Mouse (Mus musculus) heart, embryonic 15.5 days (tissue): Measurements from ENCODE around the gene Aff3. TPM values are rescaled to one million over a fixed set of nuclear protein-coding genes. Genes with fewer than 3 reads are reported as not detected.

Source experiments
- ATAC-seq: fragments of 200-750 bp; cut with Nextera tagmentation; replicated peaks from 2 replicates; pipeline ENCODE4 v1.8.0; 2017; ENCODE audit warnings: low read depth, moderate TSS enrichment; ENCODE audit not compliant: insufficient number of reproducible peaks, insufficient read depth, low FRiP score
- H3K27ac ChIP-seq: fragments of 300-500 bp; sonication (generic); 2 replicates; pipeline ENCODE4 v1.5.1; 2015; ENCODE audit warnings: mild to moderate bottlenecking, inconsistent platforms
- H3K27me3 ChIP-seq: fragments of 300-500 bp; sonication (generic); 2 replicates; pipeline ENCODE4 v1.6.1; 2015; ENCODE audit warnings: inconsistent platforms
- H3K36me3 ChIP-seq: fragments of 300-500 bp; sonication (generic); 2 replicates; pipeline ENCODE4 v1.6.1; 2015; ENCODE audit warnings: mild to moderate bottlenecking, inconsistent platforms
- H3K4me1 ChIP-seq: fragments of 300-500 bp; sonication (generic); replicated peaks from 2 replicates; pipeline ENCODE4 v1.6.1; 2015; ENCODE audit warnings: inconsistent platforms
- H3K4me2 ChIP-seq: fragments of 300-500 bp; sonication (generic); 2 replicates; pipeline ENCODE4 v1.6.1; 2015; ENCODE audit warnings: inconsistent platforms, mild to moderate bottlenecking, moderate library complexity
- H3K4me3 ChIP-seq: fragments of 300-500 bp; sonication (generic); 2 replicates; pipeline ENCODE4 v1.5.1; 2015; ENCODE audit warnings: mild to moderate bottlenecking, inconsistent platforms
- H3K9ac ChIP-seq: fragments of 300-500 bp; sonication (generic); 2 replicates; pipeline ENCODE4 v1.6.1; 2015; ENCODE audit warnings: mild to moderate bottlenecking, inconsistent platforms
- H3K9me3 ChIP-seq: fragments of 300-500 bp; sonication (generic); replicated peaks from 2 replicates; pipeline ENCODE4 v1.6.1; 2016; ENCODE audit warnings: inconsistent platforms
- WGBS: fragments of 180-500 bp; shearing (Covaris S2); methylation state at CpG from one replicate; pipeline ENCODE4 v1.1.7; 2015; ENCODE audit warnings: mixed read lengths; 5-methylcytosine and 5-hydroxymethylcytosine counted together
- polyA plus RNA-seq: library from polyadenylated mRNA; unstranded; fragments of >200 nt; fragmentation: Nextera tagmentation; extraction: Ambion mirVana; gene quantifications from 2 replicates; pipeline ENCODE4 v1.2.1, GENCODE M21; 2015

Aff3 gene
- polyA plus RNA-seq, 1 experiment from 2014 or later = 2.2 TPM

- H3K27ac ChIP-seq = no peak overlapping the region
- no peak overlapping the region for H3K9ac ChIP-seq
- no peaks in the 10 kb centered on the region for H3K27me3 ChIP-seq
- H3K36me3 ChIP-seq = no peaks in the 10 kb centered on the region
- no peaks in the 10 kb centered on the region for H3K4me1 ChIP-seq
- no peaks in the 10 kb centered on the region for H3K9me3 ChIP-seq
- H3K4me3 ChIP-seq = no peak overlapping the region
- no peak overlapping the region for H3K4me2 ChIP-seq
- ATAC-seq = no peak
- 68% methylated on average over 4 of the region's 4 CpGs for WGBS
Measured at GRCm38 (mm10) chr1:38347346-38347745, 317.4 kb downstream of the Aff3 start.

DNA sequence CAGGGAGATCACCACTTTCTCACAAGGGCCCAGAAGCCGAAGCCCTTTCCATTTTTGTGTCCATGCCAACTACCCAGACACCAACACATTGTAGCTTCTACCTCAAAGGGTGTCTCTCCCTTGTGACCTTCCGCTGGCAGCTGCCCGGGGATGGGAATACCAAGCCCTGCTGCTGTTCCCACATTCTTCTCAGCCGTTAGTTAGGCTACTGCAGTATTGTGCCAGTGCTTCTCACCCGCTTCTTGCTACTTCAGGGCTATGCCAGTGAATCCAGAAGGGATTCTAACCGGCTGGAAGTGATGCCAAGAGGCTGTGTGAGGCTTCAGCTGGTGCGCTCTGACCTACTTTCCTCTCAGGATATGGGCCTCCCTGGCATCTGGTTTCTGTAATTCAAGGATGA lies 330.5 kb downstream of the Aff3 start:
- WGBS = 61% methylated on average over 7 of the region's 7 CpGs
- no peak for ATAC-seq

DNA sequence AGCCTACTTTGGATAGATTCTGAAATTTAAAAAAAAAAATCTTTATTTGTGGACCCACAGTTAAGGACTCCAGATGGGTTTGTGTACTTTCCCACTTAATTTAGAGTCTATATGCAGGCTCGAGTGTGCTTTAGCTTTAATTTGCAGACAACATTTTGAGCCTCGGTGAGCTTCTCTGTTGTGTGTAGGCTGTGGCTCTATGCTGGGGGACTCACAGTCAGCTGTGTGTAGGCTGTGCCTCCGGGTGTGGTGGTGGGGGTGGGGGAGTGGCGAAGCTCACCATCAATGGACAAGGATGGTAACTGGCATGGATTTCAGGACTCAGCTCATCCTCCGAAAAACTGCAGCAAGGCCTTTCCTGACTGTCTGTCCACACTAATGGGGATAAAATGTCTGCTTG lies 331.8 kb downstream of the Aff3 start:
- H3K4me3 ChIP-seq = no peak overlapping the region
- no peaks in the 10 kb centered on the region for H3K27me3 ChIP-seq
- 85% methylated on average over 5 of the region's 5 CpGs for WGBS
- no peak overlapping the region for H3K27ac ChIP-seq
- H3K9ac ChIP-seq = no peak overlapping the region
- no peak for ATAC-seq
- H3K9me3 ChIP-seq = no peaks in the 10 kb centered on the region
- peaks cover 6% of the 10 kb centered on the region; the same call in 1 of the 2 replicates for H3K4me1 ChIP-seq
- no peak overlapping the region for H3K4me2 ChIP-seq
- H3K36me3 ChIP-seq = no peaks in the 10 kb centered on the region

More for the DNA sequence above, 330.5 kb downstream of the Aff3 start:
- Histone ChIP-seq H3K27ac (no peak overlapping the region), H3K9me3 (no peaks in the 10 kb centered on the region), H3K9ac (no peak overlapping the region), H3K27me3 (no peaks in the 10 kb centered on the region), H3K4me2 (no peak overlapping the region), H3K4me1 (peaks cover 6% of the 10 kb centered on the region; the same call in 1 of the 2 replicates), H3K4me3 (no peak overlapping the region), H3K36me3 (no peaks in the 10 kb centered on the region)

- no peaks in the 10 kb centered on the region for H3K36me3 ChIP-seq
- no peaks in the 10 kb centered on the region for H3K27me3 ChIP-seq
- no peak overlapping the region for H3K9ac ChIP-seq
- H3K9me3 ChIP-seq = no peaks in the 10 kb centered on the region
- peaks cover 12% of the 10 kb centered on the region; the same call in 1 of the 2 replicates for H3K4me1 ChIP-seq
- no peak overlapping the region for H3K27ac ChIP-seq
- 82% methylated on average over 5 of the region's 5 CpGs for WGBS
- no peak overlapping the region for H3K4me3 ChIP-seq
- no peak overlapping the region for H3K4me2 ChIP-seq
- ATAC-seq = no peak
Measured at GRCm38 (mm10) chr1:38324206-38324605, 340.5 kb downstream of the Aff3 start.

DNA sequence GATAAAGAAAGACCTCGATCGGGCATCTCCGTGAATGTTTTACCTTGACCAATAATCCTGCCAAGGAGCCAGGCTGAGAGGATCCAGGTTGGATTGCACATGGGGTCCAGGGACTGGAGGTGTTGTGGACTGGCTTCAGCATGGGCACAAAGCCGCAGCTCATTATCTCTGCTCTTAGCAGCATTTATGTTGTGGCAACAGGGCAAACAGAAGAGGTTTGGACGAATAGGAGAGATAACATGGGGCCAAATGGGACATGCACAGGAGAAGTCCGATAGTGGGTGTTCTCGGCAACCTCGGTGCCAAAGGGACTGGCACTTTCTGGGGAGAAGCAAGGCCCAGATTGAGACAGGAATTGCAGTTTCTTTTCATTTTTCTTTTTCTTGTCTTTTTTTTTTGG lies 342.9 kb downstream of the Aff3 start:
- H3K4me3 ChIP-seq = no peak overlapping the region
- no peak overlapping the region for H3K27ac ChIP-seq
- no peak overlapping the region for H3K9ac ChIP-seq
- ATAC-seq = no peak
- H3K27me3 ChIP-seq = no peaks in the 10 kb centered on the region
- no peaks in the 10 kb centered on the region for H3K9me3 ChIP-seq
- H3K36me3 ChIP-seq = no peaks in the 10 kb centered on the region
- 49% methylated on average over 8 of the region's 8 CpGs for WGBS
- no peak overlapping the region for H3K4me2 ChIP-seq
- H3K4me1 ChIP-seq = peaks cover 12% of the 10 kb centered on the region; the same call in 1 of the 2 replicates

- Histone ChIP-seq H3K4me1 (peaks cover 12% of the 10 kb centered on the region; the same call in 1 of the 2 replicates), H3K4me2 (no peak overlapping the region), H3K27ac (no peak overlapping the region), H3K36me3 (no peaks in the 10 kb centered on the region), H3K4me3 (no peak overlapping the region), H3K9me3 (no peaks in the 10 kb centered on the region), H3K9ac (no peak overlapping the region), H3K27me3 (no peaks in the 10 kb centered on the region)
- WGBS = 79% methylated on average over 2 of the region's 2 CpGs
- ATAC-seq = no peak
Measured at GRCm38 (mm10) chr1:38320971-38321305, 343.8 kb downstream of the Aff3 start.

DNA sequence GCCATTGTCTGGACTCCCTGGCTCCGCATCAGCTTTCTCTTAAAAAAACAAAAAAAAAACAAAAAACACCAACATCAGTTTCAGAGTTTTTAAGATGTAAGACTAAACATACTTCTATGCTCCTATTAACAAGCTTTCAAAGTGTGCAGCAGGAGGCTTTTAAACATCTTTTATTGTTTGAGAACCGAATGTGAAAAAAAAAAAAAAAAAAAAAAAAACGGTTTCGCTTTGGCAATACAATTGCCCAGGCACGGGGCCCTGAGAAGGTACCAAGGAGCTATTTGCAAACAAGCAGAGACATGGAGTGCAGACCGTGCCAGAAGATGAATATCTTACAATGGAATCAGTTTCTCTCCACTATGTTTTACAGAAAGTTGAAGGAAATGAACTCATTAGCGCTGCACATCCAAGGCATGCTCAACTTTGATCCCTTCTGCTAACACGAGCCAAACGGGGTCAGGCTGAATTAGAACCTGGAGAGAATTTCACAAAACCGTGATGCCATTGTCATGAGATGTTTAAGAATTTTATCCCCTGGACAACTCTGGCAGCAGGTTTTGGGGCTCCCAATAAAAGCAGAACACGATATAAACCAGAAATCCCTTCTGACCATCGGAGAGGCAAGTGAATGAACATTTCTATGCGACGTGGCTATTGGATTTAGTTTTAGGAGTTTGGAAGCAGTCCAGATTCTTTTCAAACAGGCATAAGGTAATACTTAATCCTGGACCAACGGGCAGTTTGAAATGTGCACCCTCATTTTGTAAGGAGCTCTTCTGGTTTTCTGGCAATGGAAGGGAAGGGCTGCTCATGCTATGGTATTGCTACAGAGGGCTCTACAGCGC lies 344.4 kb downstream of the Aff3 start:
- H3K27me3 ChIP-seq = no peaks in the 10 kb centered on the region
- ATAC-seq = no peak
- H3K27ac ChIP-seq = no peak overlapping the region
- no peak overlapping the region for H3K4me3 ChIP-seq
- H3K4me2 ChIP-seq = no peak overlapping the region
- H3K9ac ChIP-seq = no peak overlapping the region
- H3K36me3 ChIP-seq = no peaks in the 10 kb centered on the region
- 80% methylated on average over 16 of the region's 16 CpGs for WGBS
- H3K4me1 ChIP-seq = peaks cover 12% of the 10 kb centered on the region; the same call in 1 of the 2 replicates
- H3K9me3 ChIP-seq = no peaks in the 10 kb centered on the region

DNA sequence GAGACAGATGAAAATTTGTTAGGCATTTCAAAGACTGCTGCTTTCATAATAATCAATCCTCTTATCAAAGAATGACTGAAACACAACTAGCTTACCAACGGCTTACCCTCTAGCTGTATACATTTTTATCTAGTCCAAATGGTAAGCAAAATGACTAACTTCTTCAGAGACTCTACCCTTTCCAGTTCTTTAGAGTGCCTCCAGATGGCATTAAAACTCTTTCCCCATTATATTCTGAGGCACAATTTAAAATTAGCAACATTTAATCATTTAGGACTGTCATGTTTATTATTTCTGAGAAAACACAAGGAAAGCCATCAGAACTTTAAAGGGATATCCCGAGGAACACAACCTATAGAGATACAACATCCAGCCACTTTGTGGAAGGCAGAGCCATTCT lies 346.1 kb downstream of the Aff3 start:
- Histone ChIP-seq H3K36me3 (no peaks in the 10 kb centered on the region), H3K9ac (no peak overlapping the region), H3K27ac (no peak overlapping the region), H3K4me3 (no peak overlapping the region), H3K4me2 (no peak overlapping the region), H3K9me3 (no peaks in the 10 kb centered on the region), H3K27me3 (no peaks in the 10 kb centered on the region), H3K4me1 (peaks cover 12% of the 10 kb centered on the region; the same call in 1 of the 2 replicates)
- 58% methylated on average over 2 of the region's 2 CpGs for WGBS
- no peak for ATAC-seq

DNA sequence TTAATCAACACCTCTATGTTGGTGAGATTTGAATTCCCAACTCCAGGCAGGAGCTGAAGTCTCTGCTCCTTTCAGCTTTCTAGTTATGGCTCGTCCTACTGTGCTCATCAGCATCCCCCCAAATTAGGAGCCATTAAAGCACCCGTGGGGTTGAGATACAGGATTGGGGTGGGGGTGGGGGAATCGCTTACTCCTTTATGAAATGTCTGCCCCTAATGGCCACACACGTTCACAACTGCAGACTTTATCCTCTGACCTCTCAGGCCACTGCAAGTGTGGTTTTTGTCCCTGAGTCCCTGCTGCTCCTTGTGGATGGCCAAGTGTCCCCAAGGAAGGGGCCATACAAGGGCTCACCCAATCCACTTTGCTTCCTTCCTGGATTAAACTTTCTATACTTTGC lies 348.8 kb downstream of the Aff3 start:
- ATAC-seq = no peak
- Histone ChIP-seq H3K36me3 (no peaks in the 10 kb centered on the region), H3K4me2 (no peak overlapping the region), H3K9ac (no peak overlapping the region), H3K4me3 (no peak overlapping the region), H3K9me3 (no peaks in the 10 kb centered on the region), H3K4me1 (0 out of 2 replicates have a peak, but pooled peaks cover 3% of the 10 kb centered on the region), H3K27me3 (no peaks in the 10 kb centered on the region), H3K27ac (no peak overlapping the region)
- 84% methylated on average over 4 of the region's 4 CpGs for WGBS

- no peak overlapping the region for H3K27ac ChIP-seq
- H3K4me2 ChIP-seq = no peak overlapping the region
- peaks cover 20% of the 10 kb centered on the region for H3K4me1 ChIP-seq
- no peaks in the 10 kb centered on the region for H3K36me3 ChIP-seq
- ATAC-seq = no peak
- H3K27me3 ChIP-seq = no peaks in the 10 kb centered on the region
- no peak overlapping the region for H3K4me3 ChIP-seq
- 80% methylated on average over 8 of the region's 8 CpGs for WGBS
- no peak overlapping the region for H3K9ac ChIP-seq
- no peaks in the 10 kb centered on the region for H3K9me3 ChIP-seq
Measured at GRCm38 (mm10) chr1:38310496-38310895, 354.3 kb downstream of the Aff3 start.

DNA sequence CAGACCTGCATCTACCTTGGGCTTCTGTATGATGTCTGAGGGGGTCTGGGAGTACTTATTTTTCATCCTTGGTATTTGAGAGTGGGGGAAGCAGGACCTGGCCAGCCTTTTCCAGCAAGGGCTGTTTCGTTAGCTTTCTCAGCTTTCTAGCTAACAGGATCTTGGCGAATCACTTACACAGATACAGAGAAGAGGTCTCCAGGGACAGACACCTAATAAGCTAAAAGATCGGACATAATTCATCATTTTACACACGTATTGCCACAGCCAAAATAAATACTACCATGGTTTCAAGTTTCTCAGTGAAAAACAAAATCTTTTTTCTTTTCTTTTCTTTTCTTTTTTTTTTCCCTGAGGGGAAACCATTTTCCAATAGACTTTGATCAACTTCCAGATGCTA lies 354.7 kb downstream of the Aff3 start:
- Histone ChIP-seq H3K4me2 (no peak overlapping the region), H3K9me3 (no peaks in the 10 kb centered on the region), H3K27ac (no peak overlapping the region), H3K36me3 (no peaks in the 10 kb centered on the region), H3K27me3 (no peaks in the 10 kb centered on the region), H3K4me3 (no peak overlapping the region), H3K4me1 (peaks cover 20% of the 10 kb centered on the region), H3K9ac (no peak overlapping the region)
- no peak for ATAC-seq
- 79% methylated on average over 4 of the region's 4 CpGs for WGBS

GRCm38 (mm10) chr1:38309341-38309740 lies 355.4 kb downstream of the Aff3 start:
- no peak for ATAC-seq
- Histone ChIP-seq H3K4me3 (no peak overlapping the region), H3K36me3 (no peaks in the 10 kb centered on the region), H3K4me1 (peaks cover 26% of the 10 kb centered on the region), H3K4me2 (no peak overlapping the region), H3K27ac (no peak overlapping the region), H3K9ac (no peak overlapping the region), H3K27me3 (no peaks in the 10 kb centered on the region), H3K9me3 (no peaks in the 10 kb centered on the region)
- WGBS = 90% methylated on average over 8 of the region's 8 CpGs
